Mouse (Mus musculus): ENCODE results near the gene Zfr2.

Gene Zfr2

DNA sequence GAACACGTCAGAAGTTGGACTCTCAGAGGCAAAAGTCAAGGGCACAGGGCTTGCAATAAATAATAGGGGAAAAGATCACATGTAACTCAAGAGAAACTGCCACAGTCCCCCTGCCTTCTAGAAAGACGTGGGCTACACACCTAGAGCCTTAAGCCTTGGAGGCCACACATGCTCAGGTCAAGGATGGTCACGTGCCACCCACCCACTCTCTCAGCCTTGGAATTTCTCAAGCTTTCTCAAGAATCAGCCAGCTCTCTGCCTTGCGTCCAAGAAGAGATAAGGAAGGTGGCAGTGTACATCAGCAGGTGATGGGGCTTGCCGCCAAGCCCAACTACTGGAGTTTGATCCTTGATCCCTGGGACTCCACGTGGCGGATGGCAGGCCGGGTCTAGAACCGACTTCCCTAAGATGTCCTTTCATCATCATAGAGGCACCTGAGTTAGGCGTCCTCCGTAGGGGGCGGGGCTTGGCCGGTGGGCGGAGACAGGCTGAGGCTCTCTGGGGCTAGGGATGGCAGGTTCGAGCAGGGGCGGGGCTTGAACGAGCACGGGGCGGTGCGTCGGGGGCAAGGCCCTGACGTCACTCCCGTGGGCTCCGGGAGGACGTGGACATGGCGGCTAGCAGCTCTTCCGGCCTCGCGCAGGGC, at the start of gene Zfr2:
Zfr2 (plus strand) TSS at position 576 of the 646 bp plus-strand sequence.
- DNase-seq: peak; percentile 91 to 95

DNA sequence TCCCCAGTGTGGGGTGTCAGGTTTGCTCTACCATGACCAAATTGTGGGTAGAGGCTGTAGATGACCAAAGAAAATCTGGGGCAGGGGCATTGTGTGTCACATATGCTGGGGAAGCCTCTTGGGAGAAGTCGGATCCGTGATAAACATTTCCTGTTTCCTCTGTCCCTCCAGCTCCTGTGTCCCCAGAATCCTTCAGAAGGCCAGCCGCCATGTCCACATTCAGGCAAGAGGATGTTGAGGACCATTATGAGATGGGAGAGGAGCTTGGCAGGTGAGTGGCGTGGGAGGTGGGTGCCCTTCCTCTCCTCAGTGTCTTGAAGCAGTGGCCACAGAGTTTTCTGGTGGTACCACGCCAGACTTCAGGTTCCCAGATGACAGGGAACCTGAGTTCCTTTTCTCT, 49.1 kb upstream of the Zfr2 start, which contains the start of gene 4930442H23Rik:
4930442H23Rik (minus strand) TSS at position 45 of the 400 bp plus-strand sequence.
- no peak for DNase-seq

DNA sequence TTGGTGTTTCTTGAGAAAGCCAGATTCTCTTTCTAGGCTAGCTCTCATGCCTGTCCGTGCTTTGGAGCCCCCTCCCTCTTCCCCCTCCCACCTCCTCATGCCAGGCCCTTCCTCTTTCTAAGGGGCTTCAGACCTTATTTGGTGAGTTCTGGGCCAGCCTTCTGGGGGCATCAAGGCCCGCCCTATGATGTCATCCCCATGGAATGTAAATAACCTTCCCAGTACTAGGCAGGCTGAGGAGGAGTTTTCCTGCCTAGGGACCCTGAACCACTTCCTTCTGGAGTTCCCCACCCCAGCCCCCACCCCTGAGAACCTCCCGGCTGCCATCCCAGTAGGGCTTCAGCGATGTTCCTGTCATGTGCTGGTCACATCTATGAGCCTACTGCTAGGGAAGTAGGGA, 48.2 kb upstream of the Zfr2 start:
- peak in 1 of 2 experiments; percentile 75 for DNase-seq

DNA sequence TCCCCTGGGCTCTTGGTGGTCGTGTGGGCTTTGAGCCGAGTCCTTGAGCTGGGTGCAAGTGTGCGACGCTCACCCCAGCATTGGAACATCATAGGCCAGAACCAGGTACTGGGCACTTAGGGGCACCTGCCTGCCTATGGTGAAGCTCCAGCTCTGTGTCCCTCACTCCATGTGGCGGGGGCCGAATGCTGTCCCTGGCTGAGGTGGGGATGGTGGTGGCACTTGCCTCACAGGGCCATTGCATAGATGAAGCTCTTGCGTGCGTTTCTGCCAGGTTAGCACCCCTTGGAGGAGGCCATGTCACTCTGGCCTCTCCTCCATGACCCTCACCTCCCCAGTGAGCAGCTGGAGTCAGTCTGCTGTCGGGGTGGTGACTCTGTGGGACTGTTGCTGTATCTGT, 45.8 kb upstream of the Zfr2 start:
- DNase-seq: no peak

DNA sequence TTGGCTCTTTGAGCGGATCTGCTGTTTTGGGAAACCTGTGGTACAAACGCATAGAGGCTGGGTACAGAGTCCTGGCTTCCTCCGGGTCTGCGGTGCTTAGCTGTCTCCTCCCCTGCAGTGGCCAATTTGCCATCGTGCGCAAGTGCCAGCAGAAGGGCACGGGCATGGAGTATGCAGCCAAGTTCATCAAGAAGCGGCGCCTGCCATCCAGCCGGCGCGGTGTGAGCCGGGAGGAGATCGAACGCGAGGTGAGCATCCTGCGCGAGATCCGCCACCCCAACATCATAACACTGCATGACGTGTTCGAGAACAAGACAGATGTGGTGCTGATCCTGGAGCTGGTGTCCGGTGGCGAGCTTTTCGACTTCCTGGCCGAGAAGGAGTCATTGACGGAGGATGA, 43.1 kb upstream of the Zfr2 start:
- no peak for DNase-seq

DNA sequence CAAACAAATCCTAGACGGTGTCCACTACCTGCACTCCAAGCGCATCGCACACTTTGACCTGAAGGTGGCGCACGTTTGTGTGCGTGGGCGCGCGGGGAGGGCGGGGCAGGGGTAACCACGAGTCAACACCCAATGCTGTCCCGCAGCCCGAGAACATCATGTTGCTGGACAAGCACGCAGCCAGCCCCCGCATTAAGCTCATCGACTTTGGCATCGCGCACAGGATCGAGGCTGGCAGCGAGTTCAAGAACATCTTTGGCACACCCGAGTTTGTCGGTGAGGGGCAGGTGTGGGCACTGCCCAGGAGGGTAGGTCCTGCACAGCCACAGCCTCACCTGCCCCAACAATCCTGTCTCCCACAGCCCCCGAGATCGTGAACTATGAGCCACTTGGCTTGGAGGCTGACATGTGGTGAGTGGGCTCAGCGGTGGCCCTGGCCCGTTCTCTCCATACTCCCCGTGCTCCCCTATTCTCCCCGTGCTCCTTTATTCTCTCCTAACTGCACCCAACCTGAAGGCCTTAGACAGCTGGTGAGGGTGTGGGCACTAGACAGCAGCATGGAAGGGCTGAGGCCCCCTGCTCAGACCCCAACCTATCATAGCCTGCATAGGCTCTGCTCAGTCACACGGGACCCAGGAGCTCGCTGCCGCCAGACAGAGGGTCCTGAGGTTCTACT, 42.6 kb upstream of the Zfr2 start:
- DNase-seq: peak; percentile 19 to 21

DNA sequence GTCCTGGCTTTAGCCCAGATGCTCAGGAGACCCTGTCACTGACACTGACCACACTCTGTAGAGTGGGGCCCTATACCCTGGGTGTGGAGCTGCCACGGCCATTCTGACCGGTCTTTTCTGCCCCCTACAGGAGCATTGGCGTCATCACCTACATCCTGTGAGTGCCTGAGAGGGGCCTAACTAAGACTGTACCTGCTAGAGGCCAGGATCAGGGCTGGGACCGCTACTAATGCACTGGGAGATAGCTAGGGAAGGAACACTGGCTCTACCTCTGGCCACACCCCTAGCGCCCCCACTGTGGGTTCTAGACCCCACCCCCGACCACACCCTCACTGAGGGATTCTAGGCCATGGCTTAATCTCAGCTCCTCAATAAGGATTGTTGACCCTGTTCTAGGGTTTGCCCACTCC, 42.0 kb upstream of the Zfr2 start:
- no peak for DNase-seq

DNA sequence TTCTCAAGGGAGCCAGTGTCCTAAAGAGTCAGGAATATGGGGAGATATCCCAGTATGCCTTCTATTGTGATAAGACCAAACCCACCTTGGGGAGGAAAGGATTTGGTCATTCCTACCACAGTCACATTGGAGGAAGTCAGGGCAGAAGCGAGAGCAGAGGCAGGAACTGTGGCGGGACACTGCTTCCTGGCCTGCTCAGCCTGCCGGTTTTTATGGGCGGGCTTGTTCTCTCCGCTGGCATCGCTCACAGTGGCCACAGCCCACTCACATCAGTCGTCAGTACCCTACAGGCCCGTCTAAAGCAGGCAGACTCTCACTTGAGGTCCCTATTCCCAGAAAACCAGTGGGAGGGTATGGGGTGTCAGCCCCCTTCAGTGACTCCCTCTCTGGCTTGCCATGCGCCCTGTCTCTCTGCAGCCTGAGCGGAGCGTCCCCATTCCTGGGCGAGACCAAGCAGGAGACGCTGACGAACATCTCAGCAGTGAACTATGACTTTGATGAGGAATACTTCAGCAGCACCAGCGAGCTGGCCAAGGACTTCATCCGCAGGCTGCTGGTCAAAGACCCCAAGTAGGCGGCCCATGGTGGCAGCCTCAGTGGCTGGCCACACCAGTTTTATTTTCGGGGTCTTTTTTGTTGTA, 41.5 kb upstream of the Zfr2 start:
- DNase-seq: peak; percentile 18 to 20

DNA sequence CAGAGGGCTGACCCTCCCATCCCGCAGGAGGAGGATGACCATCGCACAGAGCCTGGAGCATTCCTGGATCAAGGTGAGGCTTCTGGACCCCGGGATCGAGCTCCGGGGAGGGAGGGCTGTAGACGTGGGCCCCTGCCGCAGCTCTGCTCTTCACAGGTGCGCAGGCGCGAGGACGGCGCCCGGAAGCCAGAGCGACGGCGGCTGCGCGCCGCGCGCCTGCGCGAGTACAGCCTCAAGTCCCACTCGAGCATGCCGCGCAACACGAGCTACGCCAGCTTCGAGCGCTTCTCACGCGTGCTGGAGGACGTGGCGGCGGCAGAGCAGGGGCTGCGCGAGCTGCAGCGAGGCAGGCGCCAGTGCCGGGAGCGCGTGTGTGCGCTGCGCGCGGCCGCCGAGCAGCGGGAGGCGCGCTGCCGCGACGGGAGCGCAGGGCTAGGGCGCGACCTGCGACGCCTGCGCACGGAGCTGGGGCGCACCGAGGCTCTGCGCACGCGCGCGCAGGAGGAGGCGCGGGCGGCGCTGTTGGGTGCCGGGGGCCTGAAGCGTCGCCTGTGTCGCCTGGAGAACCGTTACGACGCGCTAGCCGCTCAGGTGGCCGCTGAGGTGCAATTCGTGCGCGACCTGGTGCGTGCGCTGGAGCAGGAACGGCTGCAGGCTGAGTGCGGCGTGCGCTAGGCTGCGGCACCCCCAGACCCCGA, 40.5 kb upstream of the Zfr2 start:
- DNase-seq: peak; percentile 82 to 84

DNA sequence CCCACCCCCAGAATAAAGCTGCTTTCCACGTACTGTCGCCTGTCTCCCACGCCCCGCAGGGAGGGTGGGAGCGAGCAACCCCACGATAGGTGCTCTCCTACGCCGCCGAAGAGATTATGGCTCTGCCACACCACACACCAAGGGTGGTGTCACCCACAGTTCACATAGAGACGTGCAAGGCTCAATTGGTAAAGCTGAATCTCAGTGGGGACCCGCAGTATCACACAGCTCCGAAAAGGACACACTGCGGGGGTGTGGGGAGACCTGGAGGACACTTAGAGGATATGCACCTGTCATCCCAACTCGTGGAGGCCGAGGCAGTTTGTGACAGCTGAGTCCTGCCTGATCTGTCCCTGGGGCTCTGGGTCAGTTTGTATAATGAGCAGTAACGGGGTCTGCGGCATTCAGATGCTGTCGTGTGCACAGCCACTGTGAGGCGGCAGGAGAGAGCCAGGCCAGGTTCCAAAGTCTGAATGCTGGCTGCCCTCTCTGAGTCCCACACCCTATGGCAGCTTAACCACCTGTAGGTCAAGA, 39.9 kb upstream of the Zfr2 start:
- peak; percentile 21 to 38 for DNase-seq

DNA sequence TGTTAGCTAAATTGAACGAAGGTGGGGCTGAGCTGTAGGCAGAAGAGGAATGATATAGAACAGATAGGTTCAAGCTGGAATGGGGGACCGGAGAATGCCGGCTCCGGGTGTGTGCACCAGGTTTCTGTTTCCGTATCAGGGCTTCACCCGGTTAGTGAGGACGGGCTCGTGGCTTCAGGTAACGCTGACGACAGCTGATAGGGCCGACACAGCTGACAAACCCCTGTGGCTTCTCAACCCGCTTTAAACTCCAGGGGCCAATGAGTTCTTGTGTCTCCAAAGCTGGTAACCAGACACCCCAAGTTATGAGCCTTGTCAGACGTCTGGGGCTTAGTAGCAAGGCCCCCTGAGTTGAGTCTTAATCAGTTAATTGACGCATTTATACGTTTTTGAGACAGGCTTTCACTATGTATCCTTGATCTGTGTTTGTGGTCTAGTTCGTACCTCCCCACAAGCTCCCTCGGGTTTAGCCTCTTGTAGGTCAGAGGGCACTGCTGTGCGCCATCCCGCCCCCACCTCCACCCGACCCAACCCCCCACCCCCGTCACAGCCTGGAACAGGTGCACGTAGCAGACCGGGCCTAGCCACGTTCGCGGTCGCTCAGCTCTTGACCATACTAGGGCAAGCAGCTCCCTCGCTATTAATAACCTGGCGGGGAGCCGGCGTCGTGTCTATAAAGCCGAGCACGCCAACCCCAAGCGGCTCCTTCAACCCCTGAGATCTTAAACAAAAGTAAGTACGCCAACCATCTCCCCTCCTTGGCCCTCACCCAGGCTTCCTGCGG, 38.8 kb upstream of the Zfr2 start:
- peak; percentile 66 to 68 for DNase-seq

DNA sequence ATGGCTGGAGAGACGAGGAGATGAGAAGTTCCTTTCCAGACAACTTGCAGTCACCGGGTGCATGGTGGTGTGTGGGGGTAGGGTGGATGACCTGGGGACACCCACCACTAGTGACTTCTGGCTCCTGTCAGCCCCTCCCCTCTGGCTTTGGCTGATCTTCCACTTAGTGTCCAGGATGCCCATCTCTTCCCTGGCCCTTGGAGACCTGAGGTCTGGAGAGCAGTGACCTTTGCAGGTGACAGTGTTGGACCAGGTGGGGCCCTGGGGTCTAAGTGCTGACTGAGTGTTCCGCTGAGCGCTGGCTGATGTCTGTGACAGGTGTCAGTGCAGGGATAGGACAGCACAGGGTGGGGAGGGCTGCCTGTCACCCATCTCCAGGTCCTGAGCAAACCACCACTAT, 37.7 kb upstream of the Zfr2 start:
- DNase-seq: no peak

DNA sequence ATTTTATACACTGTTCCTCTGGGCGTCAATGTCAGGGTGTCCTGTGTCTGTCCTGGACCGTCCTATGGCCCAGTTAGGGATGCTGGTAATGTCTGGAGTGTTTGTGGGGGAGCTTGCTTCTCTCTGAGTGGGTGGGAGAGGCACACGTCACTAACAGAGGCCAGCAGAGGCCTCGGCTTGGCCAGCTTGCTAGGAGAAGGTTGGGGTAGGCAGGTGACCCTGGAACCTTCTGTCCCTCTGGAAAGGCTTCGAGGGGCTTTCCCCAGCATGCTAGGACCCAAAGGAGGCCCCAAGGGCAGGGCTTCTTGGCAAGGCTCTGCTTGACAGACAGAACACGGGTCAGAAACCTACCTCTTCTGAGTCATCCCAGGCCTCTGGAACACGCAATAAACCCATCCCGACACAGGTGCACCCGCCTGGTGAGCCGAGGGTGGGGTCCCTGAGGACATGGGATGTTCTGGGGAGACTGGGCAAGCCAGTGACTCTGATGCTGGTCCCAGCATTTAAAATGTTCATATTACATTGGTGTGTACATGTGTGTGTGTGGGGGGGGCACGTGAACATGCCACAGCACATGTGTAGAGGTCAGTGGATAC, 36.4 kb upstream of the Zfr2 start:
- no peak for DNase-seq

DNA sequence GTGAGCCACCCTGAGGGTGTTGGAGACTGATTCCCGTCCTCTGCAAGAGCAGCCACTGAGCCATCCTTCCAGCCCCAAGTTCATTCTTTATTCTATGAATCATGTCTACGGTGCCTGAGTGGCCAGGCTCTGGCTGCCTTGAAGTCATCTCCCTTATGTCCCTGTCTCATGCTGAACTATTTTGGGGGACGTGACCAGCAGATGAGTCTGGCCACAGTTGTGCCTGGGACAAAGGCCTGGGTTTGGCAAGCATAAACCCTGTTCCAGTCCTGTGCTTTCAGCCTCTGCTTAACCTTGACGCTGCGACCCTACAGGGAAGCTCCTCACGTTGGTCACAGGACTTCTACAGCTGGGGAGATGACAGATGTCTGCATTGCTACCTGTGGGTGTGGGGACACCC, 35.6 kb upstream of the Zfr2 start:
- no peak for DNase-seq

DNA sequence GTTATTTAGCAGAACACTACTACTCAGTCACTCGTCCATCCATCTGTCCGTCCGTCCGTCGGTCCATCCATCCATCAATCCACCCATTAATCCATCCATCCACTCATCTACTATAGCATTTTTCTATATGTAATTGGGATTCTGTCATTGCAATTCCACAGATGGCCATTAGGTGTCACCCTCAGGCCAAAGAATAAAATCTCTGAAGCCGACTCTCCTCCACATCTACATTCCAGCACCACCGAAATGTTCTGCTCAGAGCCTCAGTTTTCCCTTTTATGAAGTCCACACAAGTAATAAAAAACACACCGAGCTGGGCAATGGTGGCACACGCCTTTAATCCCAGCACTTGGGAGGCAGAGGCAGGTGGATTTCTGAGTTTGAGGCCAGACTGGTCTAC, 34.7 kb upstream of the Zfr2 start:
- peak; percentile 37 to 64 for DNase-seq

DNA sequence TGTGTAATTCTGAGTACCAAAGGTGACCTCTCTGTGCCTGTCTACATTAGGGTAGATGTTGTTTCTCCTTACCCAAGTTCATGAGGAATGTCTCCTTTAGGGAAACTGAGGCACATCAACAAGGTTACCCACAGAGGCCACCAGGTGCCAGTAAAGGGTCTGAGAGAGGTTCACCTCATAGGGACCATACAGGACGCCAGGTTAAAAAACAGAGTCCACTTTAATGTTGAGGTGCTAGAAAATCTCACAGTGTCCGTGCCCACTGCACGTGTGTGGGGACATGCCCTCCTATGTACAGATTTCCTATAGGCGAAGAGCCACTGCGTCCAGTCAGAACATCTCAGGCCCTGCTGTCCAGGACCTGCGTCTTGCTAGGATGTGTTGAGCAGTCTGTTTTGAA, 34.0 kb upstream of the Zfr2 start:
- DNase-seq: no peak

DNA sequence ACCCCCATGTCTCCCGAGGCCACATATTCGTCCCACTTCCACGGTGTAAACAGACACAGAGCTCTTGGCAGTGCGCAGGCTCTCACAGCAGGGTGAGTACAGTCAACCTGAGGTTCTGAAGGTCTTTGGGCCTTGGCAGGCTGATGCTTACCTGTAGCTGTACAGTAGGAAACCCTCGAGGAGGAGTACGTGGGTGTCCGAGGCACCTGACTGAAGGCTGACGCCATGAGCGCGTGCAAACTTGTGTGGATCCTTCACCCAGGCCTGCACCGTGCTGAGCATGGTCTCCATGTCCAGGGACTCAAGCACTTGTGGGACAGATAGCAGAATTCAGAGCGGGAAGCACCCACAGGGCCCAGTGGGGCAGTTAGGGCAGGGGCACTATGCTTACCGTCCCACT, 32.8 kb upstream of the Zfr2 start:
- DNase-seq: no peak

DNA sequence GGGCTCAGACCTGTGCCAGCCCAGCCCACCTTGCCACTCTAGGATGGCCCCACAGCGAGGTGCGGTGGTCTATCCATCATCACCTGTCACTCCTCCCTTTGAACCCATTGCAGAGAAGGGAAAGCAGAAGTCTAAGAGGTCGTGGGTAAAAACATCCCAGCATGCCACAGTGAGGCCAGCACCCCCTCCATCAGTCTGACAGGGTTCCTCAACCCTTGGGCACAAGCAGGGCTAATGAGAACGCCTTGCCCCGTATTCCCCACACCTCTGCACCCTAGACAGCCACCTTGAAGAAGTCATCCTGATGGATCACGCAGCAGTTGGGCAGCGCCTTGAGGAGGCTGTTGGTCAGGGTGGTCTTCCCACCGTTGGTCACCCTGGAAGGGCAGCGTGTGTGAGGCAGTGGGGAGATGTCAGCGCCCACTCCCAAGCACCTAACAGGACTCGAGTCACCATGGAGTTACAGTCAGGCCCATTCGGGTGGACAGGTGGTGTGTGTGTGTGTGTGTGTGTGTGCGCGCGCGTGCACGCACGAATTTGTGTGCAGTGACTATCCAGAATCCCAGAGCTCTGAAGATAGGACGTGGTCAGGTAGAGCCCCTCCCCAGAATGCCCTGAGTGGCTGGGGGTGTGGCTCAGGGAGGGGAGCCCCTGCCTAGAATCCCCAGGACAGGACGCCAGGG, 32.2 kb upstream of the Zfr2 start:
- no peak for DNase-seq

DNA sequence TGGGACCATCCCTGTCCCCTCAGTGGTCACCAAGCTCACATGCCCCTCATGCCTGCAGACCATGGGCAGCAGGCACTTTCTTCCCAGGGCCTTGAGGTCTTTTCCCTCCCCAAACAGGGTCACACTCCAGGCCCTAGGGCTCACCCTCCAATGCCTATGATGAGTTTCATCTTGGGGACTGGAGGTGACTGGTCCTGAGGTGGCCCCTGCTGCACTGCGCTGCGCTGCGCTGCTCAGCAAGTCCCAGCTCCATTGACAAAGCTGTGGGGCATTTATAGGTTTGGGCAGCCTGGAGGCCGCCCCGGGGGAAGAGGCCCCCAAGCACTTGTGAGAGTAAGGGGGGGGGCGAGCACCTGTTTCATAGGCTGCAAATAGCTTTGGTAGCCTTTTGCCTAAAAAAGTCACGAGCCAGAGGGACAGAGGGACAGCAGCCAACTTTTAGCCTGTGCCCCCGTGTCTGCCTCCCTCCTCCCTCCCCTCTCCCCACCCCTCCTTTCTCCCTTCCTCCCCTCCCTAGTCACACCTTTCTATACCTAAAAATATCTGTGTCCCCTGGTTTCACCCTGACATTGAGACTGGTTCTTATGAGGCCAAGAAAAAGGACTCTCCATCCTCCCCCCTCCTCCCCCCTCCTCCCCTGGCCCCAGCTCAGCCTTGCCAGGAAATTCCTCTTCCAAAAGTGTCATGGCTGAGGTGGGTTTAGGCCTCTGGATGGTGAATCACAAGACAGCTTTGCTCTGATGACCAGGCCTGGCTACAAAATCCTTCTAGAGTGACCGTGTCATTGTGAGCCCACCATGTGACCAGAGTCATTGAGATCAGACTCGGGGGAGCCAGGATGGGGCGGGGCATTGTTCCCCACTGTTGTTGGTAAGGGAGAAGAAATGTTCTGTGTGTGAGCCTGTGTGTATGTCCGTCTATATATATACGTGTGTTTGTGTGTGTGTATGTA, 30.9 kb upstream of the Zfr2 start, which contains the start of gene Nmrk2:
Nmrk2 (minus strand) TSS at position 245 of the 952 bp plus-strand sequence.
- DNase-seq: no peak

Data from lung, adult 18-20 months (tissue).